14 mouse cellular contexts compared by ENCODE assay signal in genomic region chr5:143624449-143624848, GRCm38 (mm10). TPM values are rescaled to one million over a fixed set of nuclear protein-coding genes. Genes with fewer than 3 reads are reported as not detected.
DNase-seq lines count a peak whose midpoint lies in the region; ATAC-seq lines count a peak whose summit lies in the region.
"Had no signal": no experiment of that assay in that cellular context is flagged by ENCODE, and none has a peak within 500 bp of the region (broad histone marks: within the 10 kb centered on the region; RNA-seq: fewer than 3 reads in every experiment).

No protein-coding gene starts in this region.

- peak overlapping the region; percentile 82; the same call in 1 of the 2 replicates for H3K4me2 ChIP-seq in intestine, embryonic 14.5 days (ENCODE audit: low read length)
- no peak overlapping the region for H3K4me2 ChIP-seq in intestine, embryonic 16.5 days (ENCODE audit: low read depth, low read length)
- H3K4me2 ChIP-seq in midbrain, embryonic 16.5 days (ENCODE audit: low read length), result peak overlapping the region; percentile 83; the same call in 1 of the 2 replicates
- no peak overlapping the region for H3K4me2 ChIP-seq in midbrain, embryonic 13.5 days (replicated peaks)
- H3K4me2 ChIP-seq in stomach, embryonic 16.5 days (ENCODE audit: low read depth, low read length), result peak overlapping the region; percentile 64

- ATAC-seq in erythroblast, adult 5-6 weeks (replicated peaks; ENCODE audit: low FRiP score, poor library complexity, severe bottlenecking), result no peak
- ATAC-seq in intestine, embryonic 14.5 days (replicated peaks; ENCODE audit: low FRiP score, low TSS enrichment, low read depth), result no peak
- ATAC-seq in intestine, embryonic 16.5 days, result no peak
- ATAC-seq in midbrain, embryonic 16.5 days, result no peak
- ATAC-seq in midbrain, embryonic 13.5 days, result no peak
- no peak for ATAC-seq in stomach, embryonic 16.5 days (ENCODE audit: insufficient read depth, low FRiP score)
- ATAC-seq: forebrain, embryonic 13.5 days had no signal

- no peak overlapping the region for H3K9ac ChIP-seq in intestine, embryonic 14.5 days (ENCODE audit: low read length)
- H3K9ac ChIP-seq in intestine, embryonic 16.5 days (ENCODE audit: low read depth, low read length), result no peak overlapping the region
- H3K9ac ChIP-seq in midbrain, embryonic 16.5 days (ENCODE audit: low read depth, low read length), result no peak overlapping the region
- H3K9ac ChIP-seq in midbrain, embryonic 13.5 days (replicated peaks), result no peak overlapping the region
- no peak overlapping the region for H3K9ac ChIP-seq in stomach, embryonic 16.5 days (ENCODE audit: low read length)
- H3K9ac ChIP-seq: forebrain, embryonic 13.5 days had no signal

- H3K4me3 ChIP-seq in erythroblast, embryonic 14.5 days (replicated peaks), result peak overlapping the region; percentile 100
- peak overlapping the region; percentile 8; the same call in 1 of the 2 replicates for H3K4me3 ChIP-seq in intestine, embryonic 14.5 days (ENCODE audit: low read depth, low read length)
- H3K4me3 ChIP-seq in intestine, embryonic 16.5 days (ENCODE audit: low read length), result no peak overlapping the region
- no peak overlapping the region for H3K4me3 ChIP-seq in midbrain, embryonic 16.5 days (ENCODE audit: low read depth, low read length)
- H3K4me3 ChIP-seq in midbrain, embryonic 13.5 days (replicated peaks), result no peak overlapping the region
- no peak overlapping the region for H3K4me3 ChIP-seq in stomach, embryonic 16.5 days (replicated peaks; ENCODE audit: low read length)
- H3K4me3 ChIP-seq: forebrain, embryonic 13.5 days had no signal

- no peaks in the 10 kb centered on the region for H3K27me3 ChIP-seq in erythroblast, embryonic 14.5 days (ENCODE audit: control insufficient read depth)
- no peaks in the 10 kb centered on the region for H3K27me3 ChIP-seq in intestine, embryonic 14.5 days (replicated peaks; ENCODE audit: control insufficient read depth, insufficient read depth, low read length)
- no peaks in the 10 kb centered on the region for H3K27me3 ChIP-seq in intestine, embryonic 16.5 days (replicated peaks; ENCODE audit: control insufficient read depth, insufficient read depth, low read length)
- H3K27me3 ChIP-seq in midbrain, embryonic 16.5 days (ENCODE audit: control insufficient read depth, insufficient read depth, low read depth, low read length), result no peaks in the 10 kb centered on the region
- no peaks in the 10 kb centered on the region for H3K27me3 ChIP-seq in midbrain, embryonic 13.5 days
- H3K27me3 ChIP-seq in stomach, embryonic 16.5 days (ENCODE audit: control insufficient read depth, insufficient read depth, low read length), result no peaks in the 10 kb centered on the region
- H3K27me3 ChIP-seq: forebrain, embryonic 13.5 days had no signal

- DNase-seq in intestine, embryonic 14.5 days (ENCODE audit: low spot score), result no peak
- DNase-seq in adrenal gland, adult 2 months, result no peak
- DNase-seq: adrenal gland, adult 8-10 months; gastrocnemius, postnatal 14 days; kidney, adult 9 months; right cerebral cortex, postnatal 4 days; thymus, postnatal 14 days had no signal

- H3K9me3 ChIP-seq in erythroblast, embryonic 14.5 days (ENCODE audit: control insufficient read depth, low read length), result no peaks in the 10 kb centered on the region
- no peaks in the 10 kb centered on the region for H3K9me3 ChIP-seq in intestine, embryonic 14.5 days (ENCODE audit: control insufficient read depth, low read length)
- no peaks in the 10 kb centered on the region for H3K9me3 ChIP-seq in intestine, embryonic 16.5 days (ENCODE audit: control insufficient read depth, low read length)
- H3K9me3 ChIP-seq in midbrain, embryonic 16.5 days (replicated peaks; ENCODE audit: control insufficient read depth, low read length, poor library complexity, severe bottlenecking), result no peaks in the 10 kb centered on the region
- no peaks in the 10 kb centered on the region for H3K9me3 ChIP-seq in midbrain, embryonic 13.5 days
- H3K9me3 ChIP-seq in stomach, embryonic 16.5 days (replicated peaks; ENCODE audit: control insufficient read depth, low read length), result no peaks in the 10 kb centered on the region
- H3K9me3 ChIP-seq: forebrain, embryonic 13.5 days had no signal

- no peak overlapping the region for H3K27ac ChIP-seq in intestine, embryonic 14.5 days (ENCODE audit: low read depth)
- no peak overlapping the region for H3K27ac ChIP-seq in intestine, embryonic 16.5 days (ENCODE audit: low read length)
- H3K27ac ChIP-seq in midbrain, embryonic 16.5 days (ENCODE audit: low read length), result no peak overlapping the region
- no peak overlapping the region for H3K27ac ChIP-seq in midbrain, embryonic 13.5 days
- H3K27ac ChIP-seq in stomach, embryonic 16.5 days (ENCODE audit: low read length), result no peak overlapping the region
- H3K27ac ChIP-seq: forebrain, embryonic 13.5 days had no signal

- peaks cover 85% of the 10 kb centered on the region for H3K4me1 ChIP-seq in erythroblast, embryonic 14.5 days (ENCODE audit: control insufficient read depth)
- peaks cover 22% of the 10 kb centered on the region for H3K4me1 ChIP-seq in intestine, embryonic 14.5 days (replicated peaks; ENCODE audit: control insufficient read depth, insufficient read depth, low read length)
- H3K4me1 ChIP-seq in intestine, embryonic 16.5 days (ENCODE audit: control insufficient read depth, insufficient read depth, low read length), result peaks cover 24% of the 10 kb centered on the region
- peaks cover 17% of the 10 kb centered on the region for H3K4me1 ChIP-seq in midbrain, embryonic 16.5 days (ENCODE audit: control insufficient read depth, insufficient read depth, low read length)
- H3K4me1 ChIP-seq in midbrain, embryonic 13.5 days (replicated peaks), result peaks cover 36% of the 10 kb centered on the region
- peaks cover 30% of the 10 kb centered on the region for H3K4me1 ChIP-seq in stomach, embryonic 16.5 days (ENCODE audit: control insufficient read depth, insufficient read depth, low read length)

- WGBS in intestine, embryonic 14.5 days, result 82% methylated on average over 3 of the region's 3 CpGs
- WGBS in intestine, embryonic 16.5 days, result 70% methylated on average over 3 of the region's 3 CpGs
- WGBS in midbrain, embryonic 16.5 days, result 78% methylated on average over 3 of the region's 3 CpGs
- WGBS in midbrain, embryonic 13.5 days, result 81% methylated on average over 3 of the region's 3 CpGs
- 49% methylated on average over 3 of the region's 3 CpGs for WGBS in stomach, embryonic 16.5 days

- peaks cover 28% of the 10 kb centered on the region for H3K36me3 ChIP-seq in erythroblast, embryonic 14.5 days (ENCODE audit: control insufficient read depth)
- no peaks in the 10 kb centered on the region for H3K36me3 ChIP-seq in intestine, embryonic 14.5 days (ENCODE audit: control insufficient read depth, insufficient read depth, low read length)
- no peaks in the 10 kb centered on the region for H3K36me3 ChIP-seq in intestine, embryonic 16.5 days (ENCODE audit: control insufficient read depth, insufficient read depth, low read length)
- H3K36me3 ChIP-seq in midbrain, embryonic 16.5 days (ENCODE audit: control insufficient read depth, insufficient read depth, low read length), result no peaks in the 10 kb centered on the region
- no peaks in the 10 kb centered on the region for H3K36me3 ChIP-seq in midbrain, embryonic 13.5 days
- no peaks in the 10 kb centered on the region for H3K36me3 ChIP-seq in stomach, embryonic 16.5 days (ENCODE audit: control insufficient read depth, insufficient read depth, low read length)

RNA-seq across cellular contexts. Expression of gene Cyth3, which starts 2.2 kb away (rescaled TPM):
- polyA plus RNA-seq in erythroblast, embryonic 14.5 days (2012), result 2.5 and 3.2 TPM in 2 replicates
- total RNA-seq in erythroblast, adult 5-6 weeks (2015; ENCODE audit: low replicate concordance), result 105 and 106 TPM in 2 replicates
- 145 and 205 TPM in 2 replicates for total RNA-seq in erythroblast, adult 5-6 weeks (2017; ENCODE audit: low replicate concordance)
- polyA plus RNA-seq in intestine, embryonic 14.5 days (2014; fragmentation: Nextera tagmentation; extraction: Ambion mirVana), result 51.6 and 52.2 TPM in 2 replicates
- polyA plus RNA-seq in intestine, embryonic 16.5 days (2015; fragmentation: Nextera tagmentation; extraction: Ambion mirVana), result 42.5 and 43.3 TPM in 2 replicates
- polyA plus RNA-seq in midbrain, embryonic 16.5 days (2015; fragmentation: Nextera tagmentation; extraction: Ambion mirVana), result 40.2 and 40.7 TPM in 2 replicates
- polyA plus RNA-seq in midbrain, embryonic 13.5 days (2015; fragmentation: Nextera tagmentation; extraction: Ambion mirVana), result 29.2 and 31.5 TPM in 2 replicates
- 61.8 and 74.0 TPM in 2 replicates for polyA plus RNA-seq in stomach, embryonic 16.5 days (2015; fragmentation: Nextera tagmentation; extraction: Ambion mirVana)
- 100 to 1,000 TPM; 119 to 164 TPM for total RNA-seq in adrenal gland, adult 2 months (2021)
- 61.7 and 78.7 TPM in 2 replicates for polyA plus RNA-seq in adrenal gland, adult 2 months (2012; rRNA removed)

Comparison
In these comparisons a context has a peak if more than half of its experiments do, and no peak if none do; other contexts are left out.
1. H3K4me3 ChIP-seq: peak in erythroblast, embryonic 14.5 days (single experiment) and intestine, embryonic 14.5 days (single experiment); none in intestine, embryonic 16.5 days (single experiment), midbrain, embryonic 16.5 days (single experiment), midbrain, embryonic 13.5 days (single experiment) and stomach, embryonic 16.5 days (single experiment).
2. H3K4me2 ChIP-seq: peak in intestine, embryonic 14.5 days (single experiment), midbrain, embryonic 16.5 days (single experiment) and stomach, embryonic 16.5 days (single experiment); none in intestine, embryonic 16.5 days (single experiment) and midbrain, embryonic 13.5 days (single experiment).